Mouse (Mus musculus) adipocyte (in vitro differentiated cells): ENCODE results near the gene Dnajc22.

ENCODE experiments used
- DNase-seq: peaks from one replicate; pipeline ENCODE4 v3.0.0-alpha.2; 2016; ENCODE audit warnings: low spot score

Dnajc22 gene

DNA sequence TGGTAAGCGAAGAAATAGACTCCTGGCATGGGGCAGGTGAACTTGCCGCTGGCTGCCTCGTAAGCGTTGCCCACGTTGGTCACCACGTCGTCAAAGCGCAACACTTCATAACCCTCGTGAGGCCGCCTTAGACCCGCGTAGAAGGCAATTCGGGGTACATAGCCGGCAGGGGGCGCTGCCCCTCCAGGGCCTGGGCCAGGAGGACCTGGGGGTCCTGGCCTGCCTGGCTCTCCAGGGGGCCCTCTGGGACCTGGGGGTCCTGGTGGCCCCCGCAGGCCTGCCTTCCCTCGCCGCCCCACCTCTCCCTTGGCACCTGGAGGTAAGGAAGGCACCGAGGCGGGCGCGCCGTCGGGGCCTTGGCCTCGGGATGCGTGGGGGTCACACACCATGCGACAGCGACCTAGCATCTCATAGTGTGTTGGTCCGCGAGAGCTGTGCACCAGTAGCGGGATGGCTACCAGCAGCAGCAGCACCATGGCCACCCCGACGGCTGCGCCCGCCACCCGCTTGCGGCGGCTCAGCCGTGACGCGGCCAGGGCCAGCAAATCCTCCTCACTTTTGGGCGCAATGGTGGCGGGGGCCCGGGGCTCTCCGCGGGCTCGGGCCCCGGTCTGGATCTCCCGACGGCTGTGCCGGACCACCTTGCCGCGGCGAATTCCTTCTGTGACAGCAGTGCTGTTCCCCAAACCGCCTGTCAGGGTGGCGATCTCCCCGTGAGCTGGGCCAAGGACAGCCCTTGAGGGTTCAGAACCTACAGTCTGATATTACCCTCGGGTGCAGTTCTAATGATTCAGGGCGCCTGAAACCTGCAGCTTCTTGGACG, 5.5 kb upstream of the Dnajc22 start, which contains the start of gene C1ql4:
Gene C1ql4 (minus strand): TSS at position 565 of the 823 bp plus-strand sequence.
- DNase-seq, result no peak

DNA sequence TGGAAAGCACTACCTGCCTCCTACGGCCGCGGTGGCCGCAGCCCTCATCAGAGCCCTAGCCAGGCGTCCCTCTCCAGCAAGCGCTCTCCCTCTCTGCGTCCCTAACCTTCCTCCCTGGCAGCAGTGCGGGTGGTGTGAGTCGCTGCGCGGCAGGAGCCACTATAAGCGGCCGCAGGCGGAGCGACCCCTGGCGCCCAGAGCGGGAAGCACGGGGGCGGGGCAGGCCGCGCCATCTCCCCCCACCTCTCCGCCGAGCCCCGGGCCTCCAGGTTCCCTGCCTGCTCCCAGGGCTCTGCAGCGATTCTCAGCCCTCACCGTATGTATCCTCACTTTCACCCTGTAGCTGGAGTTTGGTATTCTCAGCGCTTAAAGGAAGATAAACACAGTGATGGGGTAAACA, 4.7 kb upstream of the Dnajc22 start:
- no peak for DNase-seq

DNA sequence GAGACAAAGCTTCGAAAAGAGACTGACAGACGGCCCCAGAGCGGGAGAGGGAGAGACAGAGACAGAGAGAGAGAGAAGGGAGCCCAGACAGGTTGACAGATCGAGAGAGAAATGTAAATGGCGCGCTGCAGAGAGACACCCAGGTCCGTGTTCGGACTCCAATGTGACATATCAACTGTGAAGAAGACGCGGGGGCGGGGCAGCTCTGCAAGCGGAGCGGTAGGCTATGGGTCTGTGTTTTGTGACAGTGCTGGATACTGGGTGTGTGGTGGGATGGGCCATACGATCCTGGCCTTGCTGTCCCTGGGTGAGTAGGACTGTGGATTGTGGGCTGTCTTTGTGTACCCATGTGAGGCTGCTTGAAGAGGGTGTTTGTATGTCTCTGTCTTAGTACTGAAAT, 3.9 kb upstream of the Dnajc22 start:
- DNase-seq, result no peak

DNA sequence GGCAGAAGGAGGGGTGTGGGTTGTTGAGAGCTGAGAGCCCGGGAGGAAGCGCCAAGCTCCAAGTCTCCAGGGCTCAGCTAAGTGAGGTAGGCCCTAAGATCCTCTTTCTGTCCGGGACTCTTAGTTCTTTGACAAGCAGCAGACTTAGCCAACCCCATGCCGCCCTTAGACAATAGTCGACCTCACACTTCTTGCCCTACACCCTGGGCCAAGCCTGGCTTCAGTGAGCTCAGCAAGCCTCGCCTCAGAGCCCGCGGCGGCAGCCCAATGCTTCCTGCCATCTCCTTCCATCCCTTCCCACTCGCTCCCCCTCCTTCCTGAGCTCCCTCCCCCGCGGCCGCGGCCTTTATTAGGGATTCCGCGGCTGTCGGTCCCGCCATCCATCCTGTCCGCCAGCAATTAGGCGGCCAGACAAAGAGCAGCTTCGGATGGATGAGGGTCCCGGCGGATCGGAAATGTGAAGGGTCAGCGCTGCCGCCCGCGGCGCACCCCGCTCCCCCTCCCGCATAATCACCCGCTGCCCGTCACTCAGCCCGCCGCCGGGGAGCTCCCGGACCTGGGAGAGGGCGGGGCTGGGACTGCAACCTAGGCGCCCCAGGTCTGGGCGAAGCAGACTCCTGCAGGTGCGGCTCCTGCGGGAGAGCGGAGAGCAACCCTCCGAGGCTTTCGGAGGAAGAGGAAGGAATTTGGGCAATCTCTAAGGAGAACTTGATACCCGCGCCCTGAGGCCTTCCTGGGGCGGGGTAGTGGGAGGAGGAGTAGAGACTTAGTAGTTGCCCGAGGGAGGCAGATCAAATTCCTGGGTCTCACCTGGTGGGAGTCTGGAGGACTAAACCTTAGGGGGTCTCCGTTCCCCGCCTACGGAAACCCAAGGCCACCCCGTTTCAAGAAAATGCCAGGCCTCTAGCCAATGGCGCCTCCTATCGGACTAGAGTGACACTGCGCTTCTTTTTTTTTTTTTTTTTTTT, 605 bp downstream of the Dnajc22 start:
- no peak for DNase-seq

DNA sequence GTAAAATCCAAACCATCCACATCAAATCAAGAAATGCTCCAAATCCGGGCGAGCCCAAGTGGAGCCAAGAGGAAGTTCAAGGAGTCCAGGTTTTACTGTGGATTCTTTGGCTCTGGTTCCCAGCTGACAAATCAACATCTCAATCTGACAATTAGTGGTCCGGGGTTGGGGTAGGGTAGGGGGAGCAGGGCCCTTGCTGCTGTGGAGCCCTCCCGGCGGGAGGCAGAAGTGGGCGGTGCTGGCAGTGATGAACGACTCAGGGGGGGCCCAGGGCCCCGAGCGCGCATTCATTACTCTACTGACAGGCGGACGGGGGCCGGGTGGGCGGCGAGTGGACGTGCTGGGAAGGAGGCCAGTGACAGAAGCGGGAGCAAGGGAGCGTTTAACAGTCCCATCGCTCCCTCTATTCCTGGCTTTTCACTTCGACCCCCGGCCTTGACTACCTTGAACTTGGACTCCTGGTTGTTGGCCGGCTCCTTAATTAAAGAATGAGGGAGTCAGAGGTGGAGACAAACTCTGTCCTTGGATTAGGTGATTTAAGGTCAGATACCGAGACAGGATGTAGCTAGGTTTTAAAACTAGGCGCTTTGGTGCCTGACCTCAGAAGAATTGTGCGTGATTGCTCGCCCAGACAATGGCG, 1.8 kb downstream of the Dnajc22 start:
- no peak for DNase-seq

DNA sequence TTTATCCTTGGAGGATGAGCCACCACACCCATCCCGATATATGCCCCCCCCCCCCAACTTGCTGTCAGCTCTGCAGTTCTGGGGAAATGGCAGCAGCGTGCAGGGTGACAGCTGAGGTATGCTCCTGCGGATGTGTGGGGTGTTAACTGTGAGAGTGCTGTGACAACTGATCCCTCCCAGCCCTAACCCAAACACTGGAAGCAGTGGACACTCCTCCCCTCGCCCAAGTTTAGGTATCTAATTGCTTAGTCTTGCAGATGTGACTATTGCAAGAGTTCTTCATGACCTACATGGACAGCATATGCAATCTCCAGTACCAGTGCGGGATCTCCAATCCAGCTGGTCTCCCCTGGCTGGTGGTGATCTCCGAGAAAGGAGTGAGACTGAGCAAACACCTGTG, 2.4 kb downstream of the Dnajc22 start:
- no peak for DNase-seq

DNA sequence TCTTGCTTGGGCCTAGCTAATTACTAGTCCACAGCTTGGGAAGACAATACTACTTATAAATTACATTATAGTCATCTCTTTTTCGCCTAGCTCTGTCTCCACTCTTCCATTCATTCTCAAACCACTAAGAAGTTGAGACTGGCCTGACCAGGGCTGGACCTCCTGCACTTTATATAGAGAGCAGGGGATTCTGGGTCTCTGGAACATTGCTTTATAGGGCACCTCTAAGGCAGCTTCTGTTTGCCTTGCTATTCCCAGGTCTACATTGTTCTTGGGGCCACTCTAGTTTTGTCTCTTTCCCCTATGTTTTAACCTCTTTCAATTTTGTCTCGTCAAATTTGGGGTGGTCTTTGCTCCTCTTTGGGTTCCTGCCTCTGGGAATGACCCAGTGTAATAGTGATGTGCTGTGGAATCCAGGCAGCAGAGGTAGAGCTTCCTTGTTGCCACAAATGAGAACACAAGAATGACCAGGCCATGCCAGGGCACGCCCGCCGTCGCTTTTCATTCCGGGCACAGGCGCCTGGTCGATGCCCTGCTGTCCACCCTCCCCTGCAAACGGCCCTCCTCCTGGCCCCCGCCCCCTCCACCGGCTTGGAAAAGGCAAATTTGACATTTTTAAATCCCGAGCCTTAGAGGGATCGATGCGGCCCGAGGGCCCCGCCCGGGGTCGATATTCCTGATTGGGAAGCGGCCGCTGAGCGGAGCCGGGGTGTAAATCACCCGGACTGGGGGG, 3.3 kb downstream of the Dnajc22 start:
- DNase-seq, result no peak

DNA sequence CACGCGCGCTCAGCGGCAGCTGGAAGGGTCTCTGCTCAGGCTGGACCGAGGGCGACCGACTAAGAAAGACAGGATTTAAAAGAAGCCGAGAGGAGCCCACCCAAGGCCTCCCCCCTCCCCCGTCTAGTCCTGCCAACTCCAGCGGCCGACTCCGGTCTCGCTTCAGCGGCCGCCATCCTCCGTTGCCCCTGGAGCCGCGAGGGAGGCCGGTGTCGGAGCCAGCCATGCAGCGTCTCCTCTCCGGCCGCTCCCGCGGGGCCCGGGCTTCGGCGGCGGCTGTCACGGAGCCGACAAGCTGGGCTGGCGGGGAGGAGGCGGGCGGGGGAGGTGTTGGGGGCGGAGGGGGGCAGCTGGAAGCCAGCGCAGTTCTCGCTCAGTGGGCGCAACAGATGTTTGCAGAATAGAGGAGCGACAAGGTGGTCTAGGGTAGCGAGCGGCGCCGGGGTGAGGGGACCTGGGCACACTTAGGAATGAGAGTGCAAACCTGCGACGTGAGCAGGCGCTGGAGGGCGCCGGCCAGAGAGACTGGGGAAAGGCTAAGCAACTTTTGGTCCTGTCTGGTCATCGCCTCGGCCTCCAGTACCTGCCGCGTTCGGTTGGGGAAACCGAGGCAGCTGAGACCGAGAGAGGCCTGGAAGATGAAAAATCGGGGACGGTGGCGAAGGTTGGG, 4.0 kb downstream of the Dnajc22 start:
- no peak for DNase-seq

DNA sequence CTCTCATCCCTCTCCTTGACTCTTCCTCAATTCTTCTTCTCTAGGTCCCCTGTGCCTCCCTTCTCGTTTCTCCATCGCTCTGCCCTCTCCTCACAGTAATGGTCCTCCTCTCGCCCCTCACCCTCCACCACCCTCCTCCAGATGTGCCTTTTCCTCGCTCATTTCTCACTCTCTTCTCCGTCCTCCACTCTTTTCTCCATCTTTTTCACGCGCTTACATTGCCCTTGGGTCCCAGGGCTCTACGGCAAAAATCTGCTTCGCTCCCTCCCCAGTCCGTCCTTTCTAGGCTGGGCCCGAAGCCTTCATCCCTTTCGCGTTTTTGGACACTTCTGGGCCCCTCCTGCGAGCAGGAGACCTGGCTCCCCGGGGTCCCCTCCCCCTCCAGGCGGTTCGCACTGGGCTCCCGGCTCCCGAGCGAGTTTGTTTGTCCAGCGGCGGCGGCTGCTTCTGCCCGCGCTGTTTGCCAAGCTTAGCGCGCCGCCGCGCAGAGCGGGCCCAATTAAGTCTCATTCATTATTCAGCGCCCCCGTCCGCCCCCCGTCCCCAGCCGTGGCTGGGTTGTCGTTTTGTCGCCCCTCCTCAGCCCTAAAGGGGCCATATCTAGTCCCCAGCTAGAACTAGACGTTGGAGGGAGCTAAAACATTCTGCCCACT, 5.0 kb downstream of the Dnajc22 start:
- no peak for DNase-seq

DNA sequence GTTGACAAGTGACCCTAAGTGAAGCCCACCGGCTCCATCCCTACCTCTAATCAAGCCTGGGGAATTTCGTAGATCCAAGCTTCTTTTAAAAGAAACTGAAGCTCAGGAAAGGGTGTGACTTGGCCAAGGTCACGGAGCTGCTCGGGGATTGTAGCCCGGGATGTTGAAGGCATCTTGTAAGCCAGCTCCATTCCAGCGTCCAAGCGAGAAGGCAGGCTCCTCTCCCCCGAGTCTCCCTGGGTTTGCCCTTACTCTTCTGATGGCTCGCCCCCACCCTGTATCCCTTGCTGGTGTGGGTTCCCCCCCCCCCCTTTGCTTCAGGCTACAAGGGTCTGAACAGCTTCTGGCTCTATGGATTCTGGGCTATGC, 5.5 kb downstream of the Dnajc22 start:
- DNase-seq, result no peak

DNA sequence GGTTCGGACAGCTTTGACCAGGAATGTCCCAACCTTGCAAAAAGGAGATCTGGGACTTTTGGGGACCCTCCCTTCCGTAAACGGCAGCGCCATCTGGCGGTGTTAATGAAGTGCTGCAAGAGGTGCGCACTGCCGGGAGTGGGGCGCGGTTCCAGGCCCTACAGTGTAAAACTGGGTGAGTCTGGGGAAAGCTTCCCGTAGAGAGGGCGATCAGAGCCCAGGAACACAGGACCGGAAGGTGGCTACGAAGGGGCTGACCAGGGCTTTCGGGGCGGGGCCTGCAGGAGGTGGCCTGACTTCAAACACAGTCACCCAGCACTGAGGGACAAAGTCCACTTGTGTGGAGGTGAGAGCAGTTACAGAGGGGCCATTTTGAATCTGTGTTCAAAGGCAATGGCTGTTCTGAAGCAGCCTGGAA, 6.2 kb downstream of the Dnajc22 start:
- peak; percentile 45 for DNase-seq

DNA sequence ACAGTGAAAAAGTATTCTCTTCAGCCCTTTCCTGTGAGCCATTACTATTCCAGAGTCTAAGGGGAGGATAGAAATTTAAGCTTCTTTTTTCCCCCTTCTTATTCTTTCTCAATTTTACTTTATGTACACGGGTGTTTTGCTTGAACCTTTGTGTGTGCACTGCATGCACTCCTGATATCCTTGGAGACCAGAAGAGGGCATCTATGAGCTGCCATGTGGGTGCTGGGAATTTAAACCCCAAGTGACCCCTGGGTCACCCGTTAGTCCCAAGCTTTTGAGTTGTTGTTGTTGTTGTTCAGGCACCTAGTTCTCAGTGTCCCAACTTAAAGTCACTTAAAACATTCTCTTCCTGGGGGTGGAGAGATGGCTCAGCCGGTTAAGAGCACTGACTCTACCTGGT, 7.0 kb downstream of the Dnajc22 start:
- no peak for DNase-seq

DNA sequence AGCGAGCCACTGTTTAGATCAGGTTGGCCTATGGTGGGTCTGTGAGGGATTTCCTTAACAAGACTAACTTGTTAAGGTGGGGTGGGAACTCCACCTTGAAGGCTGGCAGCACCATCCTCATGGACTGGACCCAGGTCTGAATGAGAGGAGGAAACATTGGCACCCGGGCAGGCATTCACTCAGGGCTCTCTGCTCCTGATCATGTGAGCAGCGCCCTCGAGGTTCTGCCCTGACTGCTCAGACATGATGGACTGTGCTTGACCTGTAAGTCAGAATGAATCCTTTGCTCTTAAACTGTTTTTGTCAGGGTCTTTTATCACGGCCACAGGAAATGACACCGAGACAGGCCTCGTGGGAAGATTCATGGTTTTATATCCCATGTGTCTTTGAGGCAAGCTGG, 12.3 kb downstream of the Dnajc22 start:
- DNase-seq, result no peak

DNA sequence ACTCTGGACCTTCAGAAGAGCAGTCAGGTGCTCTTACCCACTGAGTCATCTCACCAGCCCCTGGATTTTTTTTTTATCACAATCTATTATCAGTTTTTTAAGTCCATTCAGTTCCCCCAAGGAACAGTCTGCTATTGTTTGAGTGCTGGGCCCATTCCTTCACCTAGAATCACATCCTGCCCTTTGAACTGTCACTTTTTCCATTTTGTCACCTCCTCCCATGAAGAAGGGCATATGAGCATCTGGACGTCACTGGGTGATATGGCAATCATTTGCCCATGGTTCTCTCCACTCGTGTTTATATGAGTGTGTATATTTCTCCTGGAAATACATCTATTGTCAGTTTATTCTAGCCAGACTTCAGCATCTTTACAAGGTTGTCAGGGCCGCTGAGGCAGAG, 14.9 kb downstream of the Dnajc22 start:
- no peak for DNase-seq

DNA sequence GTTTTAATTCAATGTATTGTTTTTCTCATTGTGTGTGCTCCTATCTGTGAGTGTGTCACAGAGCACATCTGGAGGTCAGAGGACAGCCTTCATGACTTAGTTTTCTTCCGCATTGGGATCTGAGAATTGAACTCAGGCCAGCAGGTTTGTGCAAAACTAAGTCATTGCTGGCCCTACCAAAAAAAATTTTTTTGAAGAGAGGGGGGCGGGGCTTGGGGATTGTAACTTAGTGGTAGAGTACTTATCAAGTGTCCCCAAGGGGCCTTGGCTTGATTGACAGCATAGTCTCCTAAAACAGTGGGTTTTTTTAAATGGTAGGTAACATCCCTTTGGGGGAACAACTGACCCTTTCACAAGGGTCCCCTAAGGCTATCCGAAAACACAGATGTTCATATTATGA, 18.2 kb downstream of the Dnajc22 start:
- peak; percentile 26 for DNase-seq

DNA sequence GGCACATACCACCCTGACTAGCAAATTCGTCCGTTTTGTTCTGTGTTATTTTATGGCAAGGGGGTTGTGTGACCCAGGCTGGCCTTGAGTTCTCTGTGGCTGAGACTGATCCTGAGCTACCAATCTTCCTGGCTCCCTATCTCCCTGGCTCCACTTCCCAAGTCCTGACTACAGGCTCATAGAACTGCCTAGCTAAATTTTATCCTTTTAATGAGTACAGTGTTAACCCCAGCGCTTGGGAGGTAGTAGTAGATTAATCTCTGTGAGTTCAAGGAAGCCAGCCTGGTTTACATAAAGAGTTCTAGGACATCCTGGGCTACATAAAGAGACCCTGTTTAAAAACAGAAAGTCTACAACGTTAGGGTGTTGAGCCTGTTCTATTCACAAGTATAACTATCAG, 18.8 kb downstream of the Dnajc22 start:
- DNase-seq, result no peak

DNA sequence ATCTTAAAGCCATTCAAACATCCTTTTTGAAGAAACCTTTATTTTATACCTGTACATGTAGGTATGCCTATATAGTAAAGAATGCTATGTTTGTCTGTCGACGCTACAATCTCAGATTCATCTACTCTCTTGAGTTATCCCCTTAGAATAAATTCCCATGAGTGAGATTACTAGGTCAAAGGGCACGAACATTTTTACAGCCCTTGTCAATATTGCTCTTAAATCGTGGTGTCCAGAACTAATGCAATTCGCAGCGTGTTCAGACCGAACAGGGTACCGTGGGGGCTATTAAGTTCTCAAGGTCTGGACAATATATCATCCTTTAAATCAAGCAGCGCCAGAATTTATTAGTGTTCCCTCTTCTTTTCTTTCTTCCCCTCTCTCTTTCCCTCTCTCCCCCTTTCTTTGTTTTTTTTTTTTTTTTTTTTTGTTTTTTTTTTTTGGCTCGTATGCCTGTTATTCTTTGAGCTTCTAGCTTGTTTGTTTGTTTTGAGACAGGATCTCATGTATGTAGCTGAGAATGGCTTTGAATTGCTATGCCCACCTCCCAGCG, 19.9 kb downstream of the Dnajc22 start:
- no peak for DNase-seq

DNA sequence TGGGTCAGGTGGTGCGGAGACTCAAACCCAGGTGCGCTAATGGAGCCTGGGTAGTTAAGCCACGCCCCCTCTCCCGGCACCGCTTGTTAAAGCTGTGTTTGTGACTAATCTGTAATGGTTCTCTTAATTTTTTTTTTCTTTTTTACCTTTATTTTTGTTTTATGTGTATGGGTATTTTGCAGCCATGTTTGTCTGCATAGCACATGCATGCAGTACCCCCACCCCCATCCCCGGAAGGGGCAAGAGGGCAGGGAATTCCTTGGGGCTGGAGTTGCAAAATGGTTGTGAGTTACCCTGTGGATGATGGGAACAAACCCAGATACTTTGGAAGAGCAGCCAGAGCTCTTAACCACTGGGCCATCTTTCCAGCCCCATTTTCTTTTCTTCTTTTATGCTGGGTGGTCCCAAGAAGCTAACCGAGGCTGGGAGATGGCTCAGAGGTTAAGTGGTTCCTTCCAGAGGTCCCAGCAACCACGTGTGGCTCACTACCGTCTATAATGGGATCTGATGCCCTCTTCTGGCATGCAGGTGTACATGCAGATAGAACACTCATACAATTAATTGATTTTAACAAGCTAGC, 20.5 kb downstream of the Dnajc22 start:
- no peak for DNase-seq

DNA sequence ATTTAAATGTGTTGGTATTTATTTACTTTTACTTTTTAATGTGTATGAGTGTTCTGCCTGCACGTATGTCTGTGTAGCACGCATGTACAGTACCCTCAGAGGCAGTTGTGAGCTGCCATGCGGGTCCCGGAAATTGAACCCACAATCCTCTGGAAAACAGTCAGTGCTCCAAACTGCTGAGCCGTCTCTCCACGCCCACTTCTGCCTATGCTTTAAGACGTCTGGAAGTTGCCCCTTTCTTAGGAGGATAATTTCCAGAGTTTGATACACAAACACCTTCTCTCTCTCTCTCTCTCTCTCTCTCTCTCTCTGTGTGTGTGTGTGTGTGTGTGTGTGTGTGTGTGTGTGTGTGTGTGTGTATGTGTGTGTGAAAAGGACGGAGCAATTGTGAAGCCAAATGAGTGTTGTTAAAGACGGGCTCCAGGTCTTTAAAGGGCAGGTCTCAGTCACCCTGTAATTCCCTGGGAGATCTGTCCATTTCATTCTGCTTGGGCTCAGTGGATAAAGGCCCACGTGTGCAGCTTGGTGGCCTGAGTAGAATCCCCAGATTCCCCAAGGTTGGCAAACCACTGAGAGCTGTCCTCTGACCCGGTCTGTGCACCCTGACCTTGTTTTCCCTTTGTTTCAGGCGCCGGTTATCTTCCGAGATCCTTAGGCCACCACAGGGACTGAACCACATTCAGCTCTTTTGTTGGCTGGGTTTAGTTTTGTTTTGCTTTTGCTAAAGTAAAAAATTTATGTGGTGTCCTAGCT, 21.5 kb downstream of the Dnajc22 start:
- peak; percentile 36 for DNase-seq
